Mouse (Mus musculus): ENCODE results near the gene Dthd1.

The Dthd1 gene

DNA sequence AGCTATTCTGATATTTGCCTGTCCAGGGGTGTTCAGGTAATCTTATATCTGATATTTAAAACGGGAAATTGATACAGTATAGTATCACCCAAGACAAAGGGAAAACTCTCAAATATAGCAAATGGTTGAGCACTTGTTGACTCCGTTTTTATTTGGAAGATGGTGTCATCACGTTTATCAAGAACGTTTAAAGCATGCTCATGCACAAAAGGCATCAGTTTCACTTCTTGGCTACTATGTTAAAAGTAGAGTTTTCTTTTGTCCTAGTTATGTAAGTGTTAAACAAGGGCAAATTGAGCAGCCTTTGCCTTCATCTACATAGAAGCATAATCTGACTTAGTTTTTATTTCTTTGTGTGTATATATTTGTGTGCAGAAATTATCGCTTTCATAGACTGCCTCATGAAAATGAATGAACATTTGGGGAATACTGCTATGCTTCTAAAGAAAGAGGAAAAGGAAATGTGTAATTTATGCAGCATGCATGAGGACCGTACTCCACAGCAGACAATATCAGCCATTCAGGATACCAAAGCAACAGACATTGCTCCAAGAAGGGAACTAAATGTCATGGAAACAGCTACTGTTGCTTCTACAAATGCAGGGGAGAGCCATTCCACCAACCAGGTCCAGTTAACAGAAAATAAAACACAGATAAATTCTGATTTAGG, at the start of gene Dthd1:
Dthd1 (plus strand) TSS at position 422 of the 670 bp plus-strand sequence.
- no peak for DNase-seq

DNA sequence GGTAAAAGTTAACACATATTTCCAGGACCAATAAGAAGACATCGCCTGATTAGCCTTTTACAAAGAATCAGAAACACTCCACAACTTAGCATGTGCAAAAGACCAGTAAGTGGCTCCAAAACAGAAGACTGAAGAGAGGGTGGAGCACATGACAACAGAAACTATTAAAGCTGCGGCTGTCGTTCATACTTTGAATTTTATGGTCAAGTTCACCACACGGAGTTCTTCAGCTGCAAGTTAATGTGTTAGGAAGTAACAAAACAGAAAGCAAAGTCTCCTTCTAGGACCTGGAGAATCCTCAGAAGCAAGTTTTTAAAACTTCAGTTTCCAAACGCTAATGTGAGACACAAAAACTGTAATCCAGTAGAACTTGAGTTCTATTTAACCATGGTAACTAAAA, 49.5 kb upstream of the Dthd1 start:
- DNase-seq, result no peak

DNA sequence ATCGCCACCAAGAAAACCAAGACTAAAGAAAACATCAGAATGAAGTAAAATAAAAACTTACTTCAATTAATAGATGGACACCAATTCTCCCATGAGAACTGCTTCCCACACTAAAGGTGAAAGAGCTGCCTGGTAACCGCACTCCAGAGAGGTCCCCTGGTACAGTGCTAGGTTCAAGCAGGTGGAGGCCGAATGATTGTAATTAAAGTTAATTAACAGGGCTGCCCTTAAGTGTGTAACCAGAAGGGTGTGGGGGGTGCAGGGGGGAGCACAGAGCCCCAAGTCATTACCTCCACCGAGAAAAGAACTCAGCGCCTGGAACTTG, 48.2 kb upstream of the Dthd1 start:
- no peak for DNase-seq

DNA sequence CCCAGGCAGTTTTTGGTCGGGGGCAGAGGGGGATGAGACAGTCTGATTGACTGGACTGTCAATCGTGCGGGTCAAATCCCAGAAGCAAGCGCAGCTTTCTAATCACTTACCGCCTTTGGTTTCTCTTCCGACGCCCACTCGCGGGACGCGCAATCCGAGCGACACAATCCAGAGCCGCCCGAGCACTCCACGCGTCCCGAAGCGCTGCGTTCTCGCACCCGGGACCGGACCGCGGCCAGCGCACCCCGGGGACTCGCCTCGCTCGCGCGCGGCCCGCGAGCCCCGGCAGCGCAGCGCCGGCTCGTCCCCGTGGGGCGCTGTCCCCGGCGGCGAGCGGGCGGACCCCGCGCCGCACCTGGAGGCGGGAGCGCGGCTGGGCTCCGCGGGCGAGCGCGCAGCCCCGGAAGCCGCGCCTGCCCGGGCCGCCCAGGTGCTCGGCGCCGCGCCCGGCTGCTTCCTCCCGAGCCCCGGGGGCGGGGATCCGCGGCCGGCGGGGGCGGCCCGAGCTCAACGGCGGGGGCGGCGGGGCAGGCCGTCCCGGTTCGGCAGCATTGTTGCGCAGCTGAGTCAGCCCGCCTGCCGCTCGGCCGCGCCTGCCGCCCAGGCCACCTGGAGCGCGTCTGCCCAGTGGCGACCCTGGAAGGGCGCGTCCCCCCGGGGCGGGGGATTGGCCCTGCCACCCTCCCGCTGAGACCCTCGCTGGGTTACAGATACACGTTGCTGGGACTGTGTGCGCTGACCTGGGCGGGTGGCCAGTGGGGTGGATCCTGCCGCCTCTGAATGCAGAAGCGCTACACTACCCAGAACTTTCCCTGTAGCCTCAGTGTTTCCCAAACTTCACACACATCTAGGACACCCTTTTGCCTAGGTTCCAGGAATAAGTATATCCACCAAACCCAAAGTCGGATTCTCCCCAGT, 47.6 kb upstream of the Dthd1 start, which contains the start of gene Arap2:
Arap2 (minus strand) TSS at position 376 of the 918 bp plus-strand sequence.
- peak; percentile 80 to 87 for DNase-seq

DNA sequence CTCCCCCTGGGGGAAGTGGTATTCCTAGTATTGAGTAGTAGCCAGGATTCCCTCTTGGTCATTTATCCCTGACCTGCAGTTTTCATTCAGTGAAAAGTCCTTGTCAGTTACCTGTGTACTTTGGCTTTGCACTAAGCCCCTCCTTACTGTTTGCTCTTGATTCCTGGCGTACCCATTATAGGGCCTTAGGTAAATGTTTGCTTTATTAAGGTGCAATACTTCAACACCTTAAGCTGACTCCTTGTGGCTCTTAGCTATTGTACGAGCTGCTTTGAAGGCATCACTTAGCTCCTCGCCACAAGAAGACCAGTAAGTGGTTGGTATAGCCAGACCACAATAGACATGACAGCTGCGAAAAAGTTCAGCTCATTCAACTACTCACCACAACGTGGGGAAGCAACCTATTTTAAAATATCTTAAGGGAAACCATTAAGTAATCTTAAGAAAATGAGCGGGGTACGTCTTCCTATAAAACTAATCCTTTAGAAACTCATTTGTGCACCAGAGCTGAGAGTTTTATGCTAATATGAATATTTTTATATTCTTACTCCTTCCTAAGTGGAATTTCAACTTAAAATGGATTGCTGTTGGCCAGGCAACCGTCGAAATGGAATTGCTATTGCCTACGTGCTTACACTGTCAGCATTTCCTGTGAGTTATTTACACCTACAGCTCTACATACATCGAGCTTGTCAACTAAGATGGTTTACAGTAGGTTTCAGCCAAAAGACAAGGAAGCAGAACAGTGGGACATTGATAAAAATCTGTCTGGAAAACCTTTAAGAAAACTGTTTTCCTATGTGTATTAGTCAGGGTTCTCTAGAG, 41.6 kb upstream of the Dthd1 start:
- no peak for DNase-seq

DNA sequence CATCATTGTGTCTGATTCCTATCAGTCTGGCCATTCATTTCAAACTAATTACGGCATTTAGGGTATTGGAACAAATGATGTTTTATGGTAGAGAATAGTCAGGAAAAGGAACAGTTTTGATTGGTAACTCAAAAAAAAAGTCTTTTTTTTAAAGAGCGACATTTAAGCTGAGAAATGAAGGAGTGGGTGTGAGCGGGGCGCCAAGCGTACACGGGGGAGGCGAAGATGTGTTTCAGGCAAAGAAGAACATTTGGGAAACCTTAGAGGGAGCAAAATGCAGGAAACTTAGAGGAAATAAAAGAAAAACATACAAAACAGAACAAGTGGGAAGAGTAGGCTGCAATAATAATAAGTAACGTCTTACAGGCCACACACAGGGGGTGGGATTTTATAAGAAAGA, 35.8 kb upstream of the Dthd1 start:
- DNase-seq, result no peak

DNA sequence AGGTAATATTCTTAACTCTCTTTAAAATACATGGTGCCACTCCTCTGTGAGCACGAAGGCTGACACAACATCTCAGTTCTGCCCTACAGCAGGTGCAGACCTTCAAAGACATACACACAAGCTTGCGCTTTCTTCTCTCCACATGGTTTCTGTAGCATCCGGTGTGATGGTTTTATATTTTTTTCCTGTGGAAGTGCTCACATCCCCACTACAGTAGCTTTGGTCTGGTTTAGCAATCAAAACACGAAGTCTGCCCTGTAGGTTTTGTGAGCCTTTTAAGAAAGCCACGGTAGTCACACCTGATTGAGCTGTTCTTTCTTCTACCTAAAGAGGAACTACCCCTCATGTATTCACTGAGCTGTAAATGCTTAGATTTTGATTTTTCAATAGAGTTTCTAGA, 34.9 kb upstream of the Dthd1 start:
- peak in 1 of 2 experiments; percentile 13 for DNase-seq

DNA sequence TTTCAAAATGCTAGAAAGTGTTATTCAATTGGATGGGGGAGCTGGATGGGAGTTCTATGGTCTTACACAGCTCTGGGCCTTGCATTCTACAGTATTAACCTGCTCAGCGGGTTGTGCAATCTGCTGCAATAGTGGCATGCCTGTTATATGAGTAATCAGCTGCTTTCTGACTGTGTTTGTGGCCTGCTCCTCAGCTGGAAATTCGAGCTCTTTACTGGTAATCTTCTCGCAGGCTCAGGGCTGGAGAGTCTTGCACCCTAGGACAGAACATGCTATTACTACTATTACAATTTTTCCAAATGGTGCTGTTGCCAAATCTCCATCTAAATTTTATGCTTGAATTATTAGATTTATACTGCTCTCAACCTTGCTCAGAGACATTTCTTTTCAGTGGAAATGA, 26.8 kb upstream of the Dthd1 start:
- no peak for DNase-seq

DNA sequence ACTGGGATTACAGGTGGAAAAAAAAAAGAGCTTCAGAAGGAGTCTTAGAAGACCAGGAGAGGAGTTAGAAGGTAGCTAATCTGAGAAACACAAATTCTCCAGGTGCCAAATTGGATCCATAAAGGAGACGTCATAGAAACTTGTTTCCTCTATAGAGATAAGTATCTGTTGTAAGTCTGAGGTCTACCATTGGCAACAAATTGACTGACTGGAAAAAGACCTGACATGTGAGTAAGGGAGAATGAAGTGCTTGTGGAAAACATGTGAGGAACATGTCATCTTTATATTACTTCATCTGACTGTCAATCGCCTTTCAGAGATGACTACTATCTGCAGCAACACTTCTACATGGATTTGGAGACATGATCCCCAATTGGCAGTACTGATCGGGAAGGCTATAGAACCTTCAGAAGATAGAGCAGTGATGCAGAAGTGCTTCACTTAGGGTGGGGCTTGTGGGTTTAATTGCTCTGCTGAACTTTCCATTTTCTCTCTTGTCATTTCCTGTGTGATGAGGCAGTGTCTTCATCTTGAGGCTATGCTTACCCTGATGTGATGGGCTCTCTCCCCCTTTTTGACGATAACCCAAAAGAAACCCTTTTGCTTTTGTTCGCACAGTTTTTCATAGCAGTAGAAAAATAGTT, 22.6 kb upstream of the Dthd1 start:
- no peak for DNase-seq

DNA sequence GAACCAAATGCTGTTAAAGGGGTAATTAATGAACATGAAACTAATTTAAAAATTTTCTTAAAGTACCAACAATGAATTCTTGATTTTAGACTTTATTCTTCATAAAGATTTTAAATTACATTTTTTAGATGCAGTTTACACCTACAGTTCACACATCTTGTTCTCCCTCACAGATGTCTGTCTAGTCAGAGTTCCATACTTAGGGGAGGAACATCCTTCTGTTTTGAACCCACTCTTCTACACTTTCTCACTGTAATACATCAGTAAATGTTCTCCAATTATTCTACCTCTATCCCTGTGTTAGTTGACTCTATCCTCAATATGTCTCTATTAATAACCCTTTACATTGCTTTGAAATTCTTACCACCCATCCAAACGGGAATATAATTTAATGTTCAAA, 20.8 kb upstream of the Dthd1 start:
- DNase-seq, result no peak

DNA sequence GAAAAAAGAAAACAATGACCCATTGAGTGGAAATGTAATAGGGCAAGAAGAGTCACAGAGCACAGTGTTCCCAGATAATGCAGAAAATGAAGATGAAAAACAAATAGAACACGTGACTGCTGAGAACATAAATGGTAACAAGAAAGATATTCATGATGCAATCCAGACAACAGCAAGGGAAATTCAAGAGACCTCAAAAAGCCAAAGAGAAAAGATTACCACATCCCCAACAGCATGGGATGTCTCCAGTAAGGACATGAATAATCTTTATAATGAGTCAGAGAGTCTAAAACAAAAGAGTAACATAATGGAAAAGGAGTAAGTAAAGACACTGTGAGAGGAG, 420 bp downstream of the Dthd1 start:
- DNase-seq, result no peak

DNA sequence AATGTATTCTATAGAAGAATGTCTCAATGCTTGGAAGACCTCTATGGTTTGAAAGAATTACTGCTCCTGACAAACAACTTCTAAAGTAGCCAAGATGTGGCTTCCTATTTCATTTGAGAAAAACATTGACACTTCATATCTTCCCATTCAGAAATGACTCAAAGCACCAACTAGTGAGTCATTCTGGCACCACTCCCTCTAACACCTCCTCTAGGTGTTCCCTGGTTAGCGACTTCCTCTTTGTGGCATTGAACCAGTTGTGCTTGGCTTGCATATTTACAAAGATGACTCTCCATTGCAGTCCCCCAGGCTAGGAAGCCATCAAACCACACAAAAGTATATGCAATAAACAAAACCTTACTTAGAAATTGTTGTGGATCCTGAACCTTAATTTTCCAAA, 2.1 kb downstream of the Dthd1 start:
- DNase-seq, result no peak

DNA sequence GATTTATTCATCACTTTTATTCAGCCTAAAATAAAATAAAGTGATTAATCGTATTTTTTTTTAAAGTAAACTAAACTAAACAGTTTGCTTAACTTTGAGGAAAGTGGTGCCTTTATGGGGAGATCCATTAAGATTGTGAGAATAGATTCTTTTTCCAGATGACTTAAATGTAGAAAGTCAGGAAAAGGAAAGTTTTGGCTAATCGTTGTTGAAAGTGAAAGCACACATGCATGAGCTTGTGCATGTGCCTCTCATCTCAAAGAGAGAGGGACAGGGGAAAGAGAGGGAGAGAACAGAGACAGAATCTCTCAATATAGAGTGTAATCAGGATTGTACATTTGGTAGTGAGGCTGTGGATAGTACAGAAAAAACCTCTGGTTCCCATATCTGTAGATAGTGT, 5.9 kb downstream of the Dthd1 start:
- no peak for DNase-seq

DNA sequence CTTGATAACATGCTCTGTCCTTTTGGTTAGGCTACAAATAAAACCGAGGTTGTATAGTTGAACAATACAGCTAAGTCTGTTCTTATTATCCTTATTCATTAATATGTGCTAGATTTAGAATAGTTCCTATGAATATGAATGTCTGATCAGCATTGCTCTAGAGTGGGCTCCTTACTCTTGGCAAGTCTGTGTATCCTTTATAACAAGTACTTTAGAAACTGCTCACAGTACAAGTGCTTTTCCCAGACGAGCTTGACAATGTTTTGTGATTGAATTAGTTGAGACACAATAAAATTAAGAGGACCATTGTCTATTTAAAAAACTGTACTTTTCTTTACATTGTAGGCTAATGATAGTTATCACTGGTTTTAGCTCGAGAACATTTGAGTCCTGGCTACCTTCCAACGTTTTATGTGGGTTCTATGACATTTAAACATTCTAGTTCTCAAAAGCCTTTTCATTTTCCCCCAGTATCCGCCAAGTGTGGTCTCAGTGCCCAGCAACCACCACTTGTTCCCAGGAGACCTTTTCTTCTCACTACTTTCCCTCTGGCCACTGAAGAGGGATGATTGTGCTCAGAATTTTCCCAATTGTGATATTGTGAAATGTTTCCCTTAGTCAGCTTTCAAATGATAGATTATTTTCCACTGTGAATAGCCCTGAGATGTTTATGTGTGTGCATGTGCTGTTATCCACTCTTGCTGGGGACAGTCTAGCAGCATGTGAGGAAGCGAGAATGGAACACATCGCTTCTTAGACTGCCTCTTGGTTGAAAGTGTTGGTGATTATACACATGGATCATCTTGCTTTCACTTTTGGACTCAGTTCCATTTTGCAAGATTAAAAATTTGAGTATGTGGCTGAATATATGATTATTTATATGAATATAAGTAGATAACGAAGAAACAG, 7.0 kb downstream of the Dthd1 start:
- DNase-seq, result no peak

DNA sequence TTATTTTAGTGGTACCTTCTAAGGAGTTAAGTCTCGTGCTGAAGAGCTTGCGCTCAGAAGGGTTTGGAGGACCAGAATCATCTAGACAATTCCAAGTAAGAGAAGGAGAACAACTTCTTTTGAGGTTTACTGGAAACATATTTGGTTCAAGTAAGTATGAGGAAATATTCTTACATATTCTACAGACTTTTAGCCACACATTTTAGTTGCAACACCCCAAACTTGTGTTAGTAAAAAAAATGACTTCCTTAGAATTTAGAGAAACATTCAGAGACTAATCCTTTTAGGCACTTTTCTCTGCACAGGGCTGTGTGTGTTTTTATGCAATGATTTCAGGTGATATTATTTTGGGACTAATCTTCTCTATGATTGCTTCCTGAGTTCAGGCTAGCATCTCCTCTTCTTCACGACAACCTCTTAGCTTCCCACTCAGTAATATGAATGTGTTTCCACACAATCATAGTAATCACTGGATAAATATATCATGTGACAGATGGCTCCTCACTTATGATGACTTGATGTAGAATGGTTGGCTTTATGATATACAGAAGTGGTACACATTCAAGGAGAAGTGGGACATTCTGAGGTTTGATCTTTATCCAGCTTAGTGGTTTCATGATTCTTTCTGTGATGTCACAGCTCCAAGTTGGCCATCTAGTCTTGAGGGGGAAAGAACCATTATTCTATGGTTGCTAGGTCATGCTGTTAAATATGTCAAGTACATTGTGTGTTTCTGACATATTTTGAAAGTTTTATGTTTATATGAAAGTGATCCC, 29.5 kb downstream of the Dthd1 start:
- DNase-seq, result no peak

DNA sequence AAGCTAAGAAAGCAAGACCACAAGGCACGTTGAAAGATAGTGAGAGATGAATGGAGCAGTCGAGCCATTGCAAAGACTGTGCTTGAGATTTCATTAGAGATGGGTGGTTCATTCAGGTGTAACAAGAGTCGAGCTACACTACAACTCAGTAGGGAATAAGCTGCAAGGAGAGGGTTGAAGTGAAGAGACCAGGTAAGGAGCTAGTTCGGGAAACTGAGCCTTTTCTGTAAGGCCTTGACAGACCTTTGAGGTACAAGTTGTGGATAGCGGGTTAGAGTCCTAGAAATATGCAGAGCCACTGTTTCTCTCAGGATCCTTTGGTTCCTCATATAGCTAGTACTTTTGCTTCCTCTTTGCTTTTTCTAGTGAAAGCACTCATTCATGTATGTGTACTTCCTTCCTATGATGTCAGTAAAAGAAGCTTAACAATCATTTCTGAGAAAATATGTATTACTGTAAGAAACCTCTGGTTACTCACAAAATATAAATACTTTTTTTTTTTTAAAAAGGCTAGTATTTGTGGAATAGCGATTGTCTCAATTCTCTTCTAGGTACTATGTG, 33.0 kb downstream of the Dthd1 start:
- DNase-seq, result no peak

DNA sequence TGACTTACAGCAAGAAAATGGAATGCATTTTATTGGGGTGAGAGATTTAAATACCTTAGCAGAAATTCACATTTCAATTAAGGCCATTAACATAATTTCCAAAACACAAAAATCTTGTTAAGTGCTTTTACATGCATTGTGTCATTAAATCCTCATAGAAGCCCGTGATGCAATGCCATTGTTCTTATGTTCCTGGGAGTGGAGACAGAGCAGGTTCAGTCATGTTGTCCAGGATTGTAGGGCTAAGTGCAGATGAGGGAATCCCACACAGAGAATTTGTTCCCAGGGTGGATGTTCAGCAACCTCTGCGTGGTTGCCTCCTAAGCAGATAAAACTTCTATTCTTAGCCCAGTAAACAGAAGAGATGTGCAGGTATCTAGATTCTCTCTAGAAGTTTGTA, 37.7 kb downstream of the Dthd1 start:
- no peak for DNase-seq

DNA sequence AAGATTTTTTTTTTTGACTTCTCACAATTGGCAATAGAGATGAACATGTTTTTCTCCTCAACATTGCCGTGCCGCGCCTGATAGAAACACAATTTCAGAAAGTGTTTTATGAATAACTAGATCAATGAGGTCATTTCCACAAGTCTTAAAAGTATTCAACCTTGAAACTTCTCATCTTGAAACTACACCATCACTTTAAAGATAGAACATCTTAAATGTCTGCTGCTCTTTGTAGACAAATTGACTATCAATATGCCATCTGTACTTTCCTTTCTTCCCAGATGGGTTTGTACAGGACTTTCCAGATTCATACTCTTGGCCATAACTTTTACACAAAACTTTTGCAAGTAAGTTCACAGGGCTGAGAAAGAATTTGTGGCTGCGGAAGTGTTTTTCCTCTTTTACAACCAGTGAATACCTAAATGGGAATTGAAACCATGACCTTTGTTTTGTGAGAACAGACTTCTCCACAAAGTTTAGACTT, 40.8 kb downstream of the Dthd1 start:
- DNase-seq, result no peak

DNA sequence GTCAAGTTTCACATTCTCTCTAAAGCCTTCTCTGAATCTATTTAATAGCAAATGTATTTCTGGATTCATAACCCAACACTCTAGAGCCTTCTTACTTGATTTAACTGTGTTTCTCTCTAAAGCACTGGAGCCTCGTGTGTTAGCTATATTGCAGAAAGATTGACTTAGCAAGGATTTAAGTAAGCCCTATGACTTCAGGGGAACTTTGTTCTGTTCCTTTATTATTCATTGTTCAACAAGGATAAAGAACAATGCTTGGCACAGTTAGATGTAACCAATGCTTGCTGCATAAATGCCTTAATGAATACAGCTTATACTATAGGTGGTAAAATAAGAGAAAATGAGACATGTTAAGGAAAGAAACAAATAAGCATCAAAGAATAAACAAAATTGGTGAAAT, 43.9 kb downstream of the Dthd1 start:
- no peak for DNase-seq

DNA sequence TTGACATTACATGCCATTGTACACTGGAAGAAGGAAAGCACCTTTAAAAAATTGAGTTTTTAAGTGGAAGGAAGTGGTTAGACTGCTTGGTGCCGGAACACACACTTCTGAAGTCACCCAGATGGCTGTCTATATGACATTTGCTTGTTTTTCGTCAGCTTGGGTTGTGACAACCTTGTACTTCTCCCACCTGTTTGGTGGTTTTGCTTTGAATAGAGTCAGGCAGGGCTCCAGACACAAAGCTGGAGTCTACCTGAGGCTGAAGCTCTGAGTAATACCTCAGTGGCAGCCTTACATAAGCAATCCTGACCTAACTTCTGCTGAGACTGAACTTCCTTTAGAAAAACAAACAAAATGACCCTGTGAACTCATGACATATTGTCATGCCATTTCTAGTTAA, 44.7 kb downstream of the Dthd1 start:
- peak; percentile 16 to 24 for DNase-seq

DNA sequence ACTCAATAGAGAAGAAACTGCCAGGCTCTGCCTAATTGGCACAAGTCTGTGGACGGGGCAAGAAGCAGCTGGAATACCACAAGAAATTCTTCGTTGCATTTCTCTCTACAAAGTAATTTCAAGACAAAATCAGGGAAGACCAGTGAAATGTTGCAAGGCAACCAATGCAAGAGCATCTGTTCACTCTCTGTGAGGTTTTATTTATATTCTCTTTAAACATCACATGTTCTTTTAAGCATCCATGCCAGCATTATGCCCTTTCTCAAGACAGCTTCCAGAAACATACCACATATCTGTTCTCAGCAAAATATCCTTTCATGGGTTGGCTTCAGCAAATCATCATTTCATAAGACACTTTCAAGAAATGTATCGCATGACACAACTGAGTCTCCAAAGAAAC, 50.7 kb downstream of the Dthd1 start:
- DNase-seq, result no peak
